Mouse (Mus musculus) layer of hippocampus, postnatal 36 days (tissue): ENCODE measurements around the gene Ptpa. TPM values are rescaled to one million over a fixed set of nuclear protein-coding genes. Genes with fewer than 3 reads are reported as not detected.

Source experiments
- DNase-seq, 2 experiments: peaks; one replicate each; pipeline ENCODE4 v3.0.0; 2022
- total RNA-seq, 2 experiments: library from RNA; stranded (reverse); gene quantifications; 2 replicates each; pipeline ENCODE4 v1.2.3; 2021

Gene Ptpa
- total RNA-seq, 2 experiments from 2014 or later = 166 to 168 TPM

DNA sequence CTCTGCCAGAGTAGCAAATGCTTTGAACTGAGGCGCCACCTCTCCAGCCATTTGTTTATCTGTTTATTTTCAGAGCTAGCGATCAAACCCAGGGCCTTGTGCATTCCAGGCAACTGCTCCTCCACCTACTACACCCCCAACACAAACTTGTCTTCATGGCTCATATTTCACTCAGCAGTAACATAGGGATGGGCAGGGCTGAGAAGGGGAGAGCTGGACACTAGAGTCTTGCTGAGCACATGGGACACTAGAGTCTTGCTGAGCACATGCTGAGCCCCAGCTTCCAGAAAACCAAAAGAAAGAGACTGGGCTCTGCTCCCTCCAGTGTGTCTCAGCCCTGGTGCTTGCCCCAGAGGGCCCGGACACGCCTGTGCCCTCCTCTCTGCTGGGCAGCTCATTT, 50.9 kb downstream of the Ptpa start:
- DNase-seq = no peak

DNA sequence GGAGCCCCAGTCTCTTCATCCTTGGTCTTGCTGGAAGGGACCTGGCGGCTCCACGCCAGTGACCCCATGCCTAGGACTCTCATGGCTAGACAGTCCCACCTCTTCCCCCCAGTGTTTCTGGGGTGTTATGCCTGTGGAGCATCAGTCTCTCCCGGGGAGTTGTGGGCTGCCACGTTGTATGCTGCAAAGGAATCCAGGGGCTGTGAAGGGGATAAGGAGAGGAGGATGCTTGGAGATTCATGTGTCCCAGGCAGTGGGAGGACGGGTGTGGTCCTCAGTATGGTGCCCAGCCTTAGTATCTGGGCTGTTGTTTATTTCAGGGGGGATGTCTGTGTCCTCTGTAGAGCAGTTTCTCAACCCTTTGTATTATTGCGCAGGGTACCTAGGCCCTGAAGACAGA, 53.2 kb downstream of the Ptpa start:
- no peak for DNase-seq

DNA sequence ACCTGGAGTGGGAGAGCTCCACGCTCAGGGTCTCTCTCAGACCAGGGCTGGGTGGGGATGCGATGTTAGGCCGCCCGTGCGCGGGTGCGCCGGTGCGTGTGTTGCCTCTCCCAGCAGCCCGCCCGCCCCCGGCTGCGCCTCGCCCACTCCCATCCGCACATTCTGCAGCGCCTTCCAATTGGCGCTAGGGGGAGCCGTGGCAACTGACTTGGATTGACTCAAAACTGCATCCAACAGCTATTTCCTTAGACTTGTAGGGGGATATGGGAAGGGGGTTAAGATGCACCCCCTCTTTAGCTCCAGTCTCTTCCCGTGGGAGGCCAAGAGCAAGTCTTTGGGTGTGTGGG, 53.9 kb downstream of the Ptpa start:
- peak; percentile 78 to 85 for DNase-seq

DNA sequence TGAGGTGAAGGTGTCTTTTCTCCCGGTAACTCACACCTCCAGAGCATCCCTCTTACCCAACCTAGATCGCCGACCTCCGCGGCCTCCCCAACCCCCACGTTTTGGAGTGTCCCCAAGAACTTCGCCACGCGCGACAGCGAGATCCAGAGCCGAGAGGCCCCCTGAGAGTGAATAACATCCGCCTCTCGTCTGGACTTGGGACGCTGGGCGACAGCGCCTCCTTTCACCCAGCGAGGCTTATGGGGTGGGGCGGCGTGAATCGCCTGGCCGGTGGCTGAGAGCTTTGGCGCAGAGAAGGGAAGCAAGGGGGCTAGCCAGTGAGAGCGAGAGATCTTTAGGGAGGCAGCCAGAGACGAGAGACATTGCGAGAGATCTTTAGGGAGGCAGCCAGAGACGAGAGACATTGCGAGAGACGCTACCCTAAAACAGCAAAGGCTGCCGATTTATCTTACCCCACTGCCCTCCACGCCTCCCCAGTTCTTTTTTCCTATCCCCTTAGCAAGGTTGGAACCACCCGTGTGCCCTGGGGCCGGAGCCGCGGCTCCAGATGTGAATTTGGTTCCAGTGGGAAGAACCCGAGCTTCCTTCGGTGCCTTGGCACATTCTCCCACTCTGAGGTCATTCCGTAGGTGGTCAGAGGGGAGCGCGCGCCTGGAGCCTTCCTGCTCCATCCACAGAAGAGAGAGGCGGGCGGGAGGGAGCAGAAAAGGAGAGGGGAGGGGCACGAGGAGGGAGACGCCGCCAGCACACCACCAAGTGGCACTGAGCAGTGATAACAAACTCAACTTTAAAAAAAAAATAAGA, 54.5 kb downstream of the Ptpa start:
- peak in 1 of 2 experiments; percentile 63 for DNase-seq

DNA sequence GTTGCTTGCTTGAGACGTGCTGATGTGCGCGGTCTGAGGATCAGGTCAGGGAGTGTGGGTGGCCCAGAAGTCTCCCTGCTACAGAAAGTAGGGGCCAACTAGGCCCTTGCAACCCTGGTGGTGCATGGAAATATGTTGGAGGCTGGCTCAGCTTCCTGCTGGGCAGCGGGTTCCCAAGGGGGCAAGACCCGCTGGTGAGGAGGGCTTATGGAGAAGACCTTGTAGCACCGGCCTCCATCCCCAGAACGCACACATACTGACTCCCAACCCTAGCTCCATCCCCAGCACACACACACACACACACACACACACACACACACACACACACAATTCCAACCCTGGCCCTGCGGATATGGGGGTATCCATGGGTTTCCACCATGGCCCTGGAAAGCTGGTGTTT, 55.2 kb downstream of the Ptpa start:
- DNase-seq = no peak

DNA sequence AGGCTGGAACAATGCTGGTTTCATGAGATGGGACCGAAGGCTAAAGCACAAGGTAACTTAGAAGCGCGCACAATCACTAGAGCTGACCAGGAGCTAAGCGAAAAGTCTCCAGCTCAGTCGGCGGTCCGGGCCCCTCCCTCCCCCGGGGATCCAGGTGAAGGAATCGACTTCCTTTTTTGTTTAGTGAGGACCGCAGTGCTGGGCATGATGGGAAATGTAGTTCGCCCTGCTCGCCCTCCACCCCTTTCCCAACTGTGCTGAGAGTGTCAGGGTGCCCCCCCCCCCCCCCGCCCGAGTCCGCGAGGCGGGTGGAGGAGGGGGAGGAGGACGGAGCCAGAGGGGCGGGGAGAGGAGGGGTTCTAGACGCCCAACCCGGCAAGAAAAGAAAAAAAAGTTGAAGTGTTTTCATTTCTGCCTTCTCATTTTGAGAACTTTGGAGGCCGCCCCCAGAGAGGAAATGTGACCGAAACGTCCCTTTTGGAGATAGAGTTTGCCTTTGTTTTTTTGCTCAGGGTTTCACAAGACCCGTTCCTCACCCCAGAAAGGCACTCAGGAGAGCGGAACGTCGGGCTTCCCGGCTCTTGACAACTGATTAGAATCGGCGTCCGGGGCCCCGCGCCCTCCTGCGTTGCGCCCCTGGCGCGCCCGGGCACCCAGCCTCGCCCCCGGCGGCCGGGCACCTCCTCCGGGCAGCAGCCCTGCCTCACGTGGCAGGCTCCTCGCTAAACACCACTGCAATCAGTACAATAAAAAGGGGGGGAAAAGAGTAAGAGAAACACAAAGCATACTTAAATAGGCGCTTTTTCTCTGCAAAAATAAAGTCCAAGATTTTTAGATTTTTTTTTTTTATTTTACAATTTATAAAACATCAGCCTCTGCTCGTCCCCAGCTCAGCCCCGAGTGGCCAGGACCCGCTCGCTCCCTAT, 56.2 kb downstream of the Ptpa start:
- DNase-seq = peak; percentile 62 to 72

DNA sequence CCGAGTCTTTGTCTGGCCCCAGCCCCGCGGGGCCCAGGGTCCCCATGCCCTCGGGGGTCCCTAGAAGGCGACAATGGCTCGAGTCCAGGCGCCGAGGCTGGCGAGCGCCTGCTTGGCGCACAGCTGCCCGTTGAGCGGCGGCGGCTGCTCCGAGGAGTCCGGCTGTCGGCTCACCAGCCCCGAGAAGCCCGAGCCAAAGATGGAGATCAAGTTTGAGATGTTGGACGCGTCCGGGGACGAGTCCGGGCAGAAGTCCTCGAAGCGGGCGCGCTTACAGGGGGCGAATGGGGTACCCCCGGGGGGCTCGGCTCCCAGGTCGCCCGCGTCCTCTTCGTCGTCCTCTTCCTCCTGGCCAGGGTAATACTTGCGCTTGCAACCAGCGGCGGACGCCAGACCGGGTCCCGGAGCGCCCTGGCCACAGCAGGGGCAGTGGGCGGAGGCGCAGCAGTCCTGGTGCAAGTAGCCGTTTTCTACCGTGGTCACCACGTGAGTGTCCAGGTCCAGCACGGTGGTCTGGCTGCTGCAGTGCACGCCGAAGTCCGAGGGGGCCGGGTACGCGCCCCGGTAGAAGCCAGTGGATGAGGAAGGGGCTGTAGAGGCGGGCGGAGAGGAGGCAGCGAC, 57.0 kb downstream of the Ptpa start:
- peak in 1 of 2 experiments; percentile 40 for DNase-seq

DNA sequence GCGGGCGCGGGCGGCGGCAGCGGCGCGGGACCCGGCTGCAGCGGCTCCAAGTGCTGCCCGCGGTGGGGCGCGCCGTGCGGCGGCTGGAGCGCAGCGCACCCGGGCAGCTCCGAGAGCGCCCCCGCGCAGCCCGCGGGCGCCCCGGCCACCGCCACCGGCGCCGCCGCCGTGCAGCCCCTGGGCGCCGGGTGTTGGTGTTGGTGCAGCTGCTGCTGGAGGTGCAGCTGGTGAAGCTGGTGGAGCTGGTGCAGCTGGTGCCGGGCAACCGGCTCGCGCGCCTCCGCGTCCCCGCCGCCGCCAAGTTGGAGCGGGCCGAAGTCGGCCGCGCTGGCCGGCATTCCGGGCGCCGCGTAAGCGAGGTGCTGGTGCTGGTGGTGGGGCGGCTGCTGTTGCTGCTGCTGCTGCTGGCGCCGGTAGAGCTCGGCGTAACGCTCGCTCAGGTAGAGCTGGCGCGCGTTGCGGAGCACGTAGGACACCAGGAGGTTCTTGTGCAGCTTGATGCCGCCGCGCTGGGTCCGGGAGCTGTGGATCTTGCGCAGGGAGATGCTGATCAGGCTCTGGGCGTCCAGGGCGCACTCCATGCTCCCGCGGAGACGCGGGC, 57.7 kb downstream of the Ptpa start:
- DNase-seq = no peak

DNA sequence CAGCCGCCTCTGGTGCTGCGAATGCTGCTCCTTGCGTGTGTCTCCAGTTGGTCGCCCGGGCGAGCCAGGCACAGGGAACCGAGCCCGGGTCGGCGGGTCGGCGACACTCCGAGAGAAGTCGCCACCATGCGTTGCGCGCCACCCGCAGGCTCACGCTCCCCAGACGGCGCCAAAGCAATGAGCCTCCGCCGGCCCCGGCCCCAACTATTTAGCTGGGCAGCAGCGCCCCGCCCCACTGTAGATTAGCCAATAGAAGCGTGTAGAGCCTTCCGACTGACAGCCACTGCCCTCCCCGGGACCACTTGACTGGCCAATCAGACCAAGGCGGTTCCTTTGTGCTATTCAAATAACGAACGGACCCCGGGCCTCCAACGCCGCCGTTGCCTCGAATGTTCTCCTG, 58.2 kb downstream of the Ptpa start, which contains the start of gene Ier5l:
TSS of gene Ier5l (minus strand) at position 181 of the 400 bp plus-strand sequence.
- peak; percentile 94 to 95 for DNase-seq

DNA sequence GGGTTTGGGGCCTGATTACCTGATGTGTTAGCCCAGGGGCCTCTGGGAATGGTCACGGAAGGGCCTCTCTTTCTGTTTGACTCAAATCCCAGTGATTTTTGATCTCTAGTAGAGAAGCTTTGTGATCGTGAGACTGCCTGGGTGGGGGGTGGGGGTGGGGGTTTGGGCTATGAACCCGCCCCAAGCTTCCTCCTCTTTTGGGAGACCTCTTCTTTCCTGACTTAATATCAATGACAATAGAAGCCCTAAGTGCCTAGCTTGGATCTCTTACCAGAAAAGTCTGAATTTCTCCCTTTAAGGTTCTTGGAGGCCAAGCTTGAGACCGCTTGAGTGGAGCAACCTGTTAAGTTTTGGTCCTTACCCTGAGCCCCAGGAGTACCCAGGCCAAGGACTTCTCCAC, 58.9 kb downstream of the Ptpa start:
- no peak for DNase-seq

DNA sequence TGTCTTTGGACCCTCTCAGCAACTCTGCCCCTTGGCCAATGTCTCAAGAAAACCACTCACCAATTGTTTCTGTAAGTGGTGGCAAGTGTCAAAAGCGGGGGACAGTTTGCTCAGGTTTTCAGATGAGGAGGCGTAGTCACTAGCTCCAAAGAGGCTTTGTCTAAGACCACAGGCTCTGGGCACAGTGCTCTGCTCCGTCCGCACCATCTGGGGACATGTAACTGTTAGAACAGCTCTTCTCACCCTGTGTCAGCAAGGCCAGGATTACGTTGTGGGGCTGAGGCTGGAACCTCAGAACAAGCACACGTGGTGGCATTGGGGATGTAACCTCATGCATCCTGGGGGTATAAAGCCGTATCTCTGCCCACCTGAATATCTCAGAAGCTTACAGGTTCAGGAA, 59.6 kb downstream of the Ptpa start:
- DNase-seq = no peak

DNA sequence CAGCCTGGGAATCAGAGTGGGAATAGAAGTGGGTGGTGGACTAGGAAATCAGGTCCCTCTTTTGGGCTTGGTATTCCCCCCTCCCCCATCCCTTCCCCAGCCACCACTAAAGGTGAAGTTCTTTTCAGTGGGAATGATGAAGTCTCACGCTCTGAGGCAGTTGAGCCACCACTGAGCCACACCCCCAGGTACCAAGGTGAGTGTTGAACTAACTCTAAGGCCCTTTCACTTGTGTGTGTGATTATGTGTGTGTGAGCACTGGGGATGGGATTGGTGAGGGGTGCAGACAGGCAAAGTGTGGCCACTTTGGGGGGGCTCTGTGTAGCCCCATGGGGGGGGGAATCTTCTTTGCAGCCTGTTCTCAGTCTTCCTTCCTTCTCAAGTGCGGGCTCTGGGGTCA, 60.4 kb downstream of the Ptpa start:
- DNase-seq = no peak

DNA sequence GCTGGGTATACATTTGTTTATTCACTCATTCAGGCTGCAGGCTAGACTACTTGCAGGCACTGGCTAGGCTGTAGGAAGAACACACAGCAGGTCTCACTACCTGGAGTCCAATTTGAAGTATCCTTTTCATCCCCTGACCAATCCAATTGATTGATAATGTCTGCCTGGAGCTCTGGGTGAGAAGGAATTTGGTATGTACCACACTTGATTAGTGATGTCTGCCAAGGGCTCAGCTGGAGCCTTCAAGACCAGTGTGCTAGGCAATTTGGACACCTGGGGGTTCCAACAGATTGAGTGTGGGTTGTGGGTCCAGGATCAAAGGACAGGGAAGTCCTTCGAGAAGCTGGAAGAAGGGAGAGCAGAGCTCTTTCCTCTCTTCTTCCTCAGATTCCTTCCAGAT, 62.7 kb downstream of the Ptpa start:
- DNase-seq = no peak

DNA sequence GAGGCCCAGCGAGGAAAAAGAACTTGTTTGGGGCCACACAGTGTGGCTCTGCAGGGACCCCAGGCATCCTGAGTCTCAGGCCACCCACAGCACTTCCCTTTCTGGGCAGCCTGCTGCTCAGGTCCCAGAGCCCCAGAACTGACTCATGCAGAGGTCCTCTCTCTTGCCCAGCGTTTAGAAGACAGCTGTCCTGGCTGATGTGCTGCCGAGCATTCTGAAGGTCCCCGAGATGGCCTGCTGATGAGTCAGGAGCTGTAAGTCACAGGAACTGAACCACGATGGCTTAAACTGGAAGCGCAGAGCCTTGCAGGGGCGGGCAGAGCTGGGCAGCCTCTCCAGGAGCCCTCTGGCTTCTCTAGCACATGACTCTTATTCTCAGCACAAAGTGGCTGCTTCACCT, 71.8 kb downstream of the Ptpa start:
- no peak for DNase-seq

DNA sequence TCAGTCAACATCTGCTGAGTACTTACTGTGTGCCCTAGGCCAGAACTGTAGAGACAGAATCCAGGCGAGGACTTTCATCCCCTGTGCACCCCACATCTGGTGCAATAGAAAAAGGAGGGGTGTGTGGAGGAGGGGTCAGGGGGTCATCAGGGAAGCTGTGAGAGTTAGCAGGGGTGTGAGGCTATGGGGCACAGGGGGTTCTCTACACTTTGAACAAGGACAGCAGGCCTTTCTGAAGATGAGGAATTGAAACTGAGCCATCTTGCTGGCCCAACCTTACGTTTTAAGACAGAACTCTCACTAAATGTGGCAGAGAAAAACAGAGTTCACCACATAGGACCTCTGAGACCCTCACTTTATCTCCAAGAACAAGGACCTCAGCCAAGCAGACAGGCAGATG, 74.5 kb downstream of the Ptpa start:
- no peak for DNase-seq

DNA sequence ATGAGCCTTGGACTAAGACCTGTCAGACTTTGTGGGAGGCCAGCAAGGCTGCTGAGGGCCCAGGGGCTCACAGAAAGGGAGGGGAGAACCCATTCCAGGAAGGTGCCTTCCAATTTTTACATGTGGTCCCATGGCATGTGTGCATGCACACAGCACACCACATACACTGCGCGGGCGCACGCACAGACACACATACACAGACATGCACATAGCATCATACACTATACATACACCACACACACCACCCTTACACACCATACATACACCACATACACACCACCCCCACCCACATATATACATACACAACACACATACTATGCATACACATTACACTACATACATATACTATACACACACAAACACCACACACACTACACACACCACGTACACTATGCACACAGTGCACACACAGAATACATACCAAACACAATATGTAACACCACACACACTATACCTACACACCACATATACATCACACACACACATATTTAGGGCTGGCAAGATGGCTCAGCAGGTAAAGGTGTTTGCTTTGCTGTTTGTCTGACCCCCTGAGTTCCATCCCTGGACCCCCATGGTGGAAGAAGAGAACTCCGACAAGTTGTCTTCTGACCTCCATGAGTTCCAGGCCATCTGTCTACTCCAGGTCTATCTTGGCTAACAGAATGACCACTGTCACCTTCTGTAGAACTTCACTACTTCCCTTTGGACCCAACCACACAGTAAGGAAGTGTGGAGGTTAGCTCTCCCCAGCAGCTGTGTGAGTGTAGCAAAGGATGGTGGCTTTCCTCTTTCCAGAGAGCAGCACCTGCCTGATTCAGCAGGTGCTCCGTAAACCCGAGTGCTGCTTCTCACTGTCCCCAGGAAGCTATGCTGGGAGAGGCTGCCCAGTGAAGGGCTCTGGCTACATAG, 79.4 kb downstream of the Ptpa start:
- DNase-seq = no peak

DNA sequence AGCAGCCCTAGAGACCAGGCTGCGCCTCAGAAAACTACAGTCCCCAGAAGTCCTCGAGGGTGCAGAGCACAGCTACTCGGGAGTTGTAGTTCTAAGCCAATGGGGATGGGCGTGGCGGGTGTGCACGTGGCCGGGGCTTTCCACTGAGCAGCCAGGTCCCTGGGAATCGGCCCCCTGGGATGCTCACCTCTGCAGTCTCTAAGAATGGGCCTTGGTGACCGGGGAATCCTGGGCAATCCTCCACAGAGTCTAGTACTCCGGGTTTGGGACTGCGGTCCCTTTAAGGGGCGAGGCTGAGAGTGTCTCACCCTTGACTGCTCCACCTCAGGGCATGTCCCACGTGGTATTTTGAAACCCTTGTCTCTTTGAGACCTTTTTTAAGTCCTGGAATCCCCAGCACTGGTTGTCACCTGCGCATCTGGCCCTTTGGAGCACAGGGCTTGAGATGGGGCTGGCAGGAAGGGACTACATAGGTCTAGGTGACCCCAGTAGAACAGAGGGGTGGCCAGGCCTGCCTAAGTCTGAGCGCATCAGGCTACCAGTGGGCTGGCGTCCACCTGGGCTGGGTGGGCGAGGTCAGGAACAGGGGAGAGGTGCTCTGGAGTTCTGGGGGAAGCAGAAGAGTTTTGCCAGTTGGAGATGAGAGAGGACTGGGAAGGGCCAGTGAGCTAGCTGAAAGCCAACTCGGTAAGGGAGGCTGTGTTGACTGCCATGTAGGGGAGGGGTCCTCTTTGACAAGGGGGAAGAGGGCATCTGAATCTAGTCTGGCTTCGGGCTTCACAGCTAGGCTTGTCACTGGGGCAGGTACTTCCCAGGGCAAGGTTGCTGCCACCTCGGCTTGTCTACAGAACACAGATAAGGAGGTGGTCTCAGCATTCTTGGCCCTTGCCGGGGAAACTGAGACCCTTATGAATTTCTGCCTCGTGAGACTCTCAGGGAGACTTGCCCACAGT, 80.3 kb downstream of the Ptpa start:
- DNase-seq = peak; percentile 65 to 71
